Mouse (Mus musculus) liver, embryonic 16.5 days (tissue): ENCODE measurements around the gene Mlh3. TPM values are rescaled to one million over a fixed set of nuclear protein-coding genes. Genes with fewer than 3 reads are reported as not detected.

Experiments used
- ATAC-seq: fragments of 200-750 bp; cut with Nextera tagmentation; 2 replicates; pipeline ENCODE4 v1.8.0; 2017; ENCODE audit warnings: low read depth, mild to moderate bottlenecking, moderate number of reproducible peaks, moderate library complexity
- H3K27ac ChIP-seq: fragments of 300-500 bp; sonication (generic); 2 replicates; pipeline ENCODE4 v1.5.1; 2014; ENCODE audit warnings: mild to moderate bottlenecking, low read length
- H3K27me3 ChIP-seq: fragments of 300-500 bp; sonication (generic); 2 replicates; pipeline ENCODE4 v1.6.1; 2014; ENCODE audit warnings: low read depth, low read length, mixed read lengths; ENCODE audit not compliant: control insufficient read depth, insufficient read depth
- H3K36me3 ChIP-seq: fragments of 300-500 bp; sonication (generic); 2 replicates; pipeline ENCODE4 v1.6.1; 2014; ENCODE audit warnings: mild to moderate bottlenecking; ENCODE audit not compliant: control insufficient read depth, insufficient read depth
- H3K4me1 ChIP-seq: fragments of 300-500 bp; sonication (generic); 2 replicates; pipeline ENCODE4 v1.6.1; 2014; ENCODE audit warnings: low read depth, low read length, mixed read lengths; ENCODE audit not compliant: control insufficient read depth
- H3K4me2 ChIP-seq: fragments of 300-500 bp; sonication (generic); 2 replicates; pipeline ENCODE4 v1.6.1; 2014; ENCODE audit warnings: low read depth, low read length, mixed read lengths
- H3K4me3 ChIP-seq: fragments of 300-500 bp; sonication (generic); 2 replicates; pipeline ENCODE4 v1.5.1; 2014; ENCODE audit warnings: low read depth, mild to moderate bottlenecking, low read length
- H3K9ac ChIP-seq: fragments of 300-500 bp; sonication (generic); 2 replicates; pipeline ENCODE4 v1.6.1; 2014; ENCODE audit warnings: low read depth, low read length
- H3K9me3 ChIP-seq: fragments of 300-500 bp; sonication (generic); replicated peaks from 2 replicates; pipeline ENCODE4 v1.6.1; 2016; ENCODE audit warnings: low read length; ENCODE audit not compliant: control insufficient read depth
- WGBS: fragments of 180-500 bp; shearing (Covaris S2); extraction: QIAGEN DNeasy Blood & Tissue Kit; methylation state at CpG from one replicate; pipeline ENCODE4 v1.1.7; 2014; ENCODE audit not compliant: insufficient replicate concordance; 5-methylcytosine and 5-hydroxymethylcytosine counted together
- polyA plus RNA-seq: library from polyadenylated mRNA; unstranded; fragments of >200 nt; fragmentation: Nextera tagmentation; extraction: Ambion mirVana; gene quantifications from 2 replicates; pipeline ENCODE4 v1.2.1, GENCODE M21; 2015

Mlh3 gene
- polyA plus RNA-seq, 1 experiment from 2014 or later: 2.3 TPM

- no peaks in the 10 kb centered on the region for H3K9me3 ChIP-seq
- no peak overlapping the region for H3K4me3 ChIP-seq
- no peak overlapping the region for H3K4me2 ChIP-seq
- H3K4me1 ChIP-seq: no peaks in the 10 kb centered on the region
- H3K36me3 ChIP-seq: peaks cover 4% of the 10 kb centered on the region; the same call in 1 of the 2 replicates
- no peak for ATAC-seq
- no peak overlapping the region for H3K27ac ChIP-seq
- H3K27me3 ChIP-seq: no peaks in the 10 kb centered on the region
- no peak overlapping the region for H3K9ac ChIP-seq
- 69% methylated on average over 2 of the region's 2 CpGs for WGBS
Observed at GRCm38 (mm10) chr12:85295506-85295905, 25.1 kb upstream of the Mlh3 start.

GRCm38 (mm10) chr12:85292906-85293305 lies 22.5 kb upstream of the Mlh3 start:
- no peak overlapping the region for H3K4me2 ChIP-seq
- peaks cover 7% of the 10 kb centered on the region for H3K27me3 ChIP-seq
- no peak for ATAC-seq
- H3K9ac ChIP-seq: no peak overlapping the region
- H3K36me3 ChIP-seq: no peaks in the 10 kb centered on the region
- no peak overlapping the region for H3K4me3 ChIP-seq
- no peaks in the 10 kb centered on the region for H3K9me3 ChIP-seq
- peaks cover 7% of the 10 kb centered on the region for H3K4me1 ChIP-seq
- no peak overlapping the region for H3K27ac ChIP-seq

- Histone ChIP-seq H3K9me3 (no peaks in the 10 kb centered on the region), H3K36me3 (no peaks in the 10 kb centered on the region), H3K4me3 (no peak overlapping the region), H3K9ac (no peak overlapping the region), H3K4me1 (peaks cover 7% of the 10 kb centered on the region), H3K27me3 (peaks cover 7% of the 10 kb centered on the region), H3K4me2 (no peak overlapping the region), H3K27ac (no peak overlapping the region)
- WGBS: 55% methylated on average over 6 of the region's 6 CpGs
- ATAC-seq: no peak
Observed at GRCm38 (mm10) chr12:85292288-85292687, 21.9 kb upstream of the Mlh3 start.

- H3K4me3 ChIP-seq: no peak overlapping the region
- H3K9ac ChIP-seq: no peak overlapping the region
- H3K4me2 ChIP-seq: no peak overlapping the region
- H3K27me3 ChIP-seq: peaks cover 7% of the 10 kb centered on the region
- H3K4me1 ChIP-seq: peaks cover 7% of the 10 kb centered on the region
- ATAC-seq: no peak
- H3K27ac ChIP-seq: no peak overlapping the region
- no peaks in the 10 kb centered on the region for H3K9me3 ChIP-seq
- H3K36me3 ChIP-seq: no peaks in the 10 kb centered on the region
Observed at GRCm38 (mm10) chr12:85291541-85291940, 21.1 kb upstream of the Mlh3 start.

- Histone ChIP-seq H3K9me3 (no peaks in the 10 kb centered on the region), H3K27ac (no peak overlapping the region), H3K4me2 (no peak overlapping the region), H3K9ac (no peak overlapping the region), H3K36me3 (no peaks in the 10 kb centered on the region), H3K27me3 (peaks cover 7% of the 10 kb centered on the region), H3K4me1 (peaks cover 7% of the 10 kb centered on the region), H3K4me3 (no peak overlapping the region)
- 73% methylated on average over 10 of the region's 10 CpGs for WGBS
- ATAC-seq: no peak
Observed at GRCm38 (mm10) chr12:85290633-85291032, 20.2 kb upstream of the Mlh3 start.

- H3K9ac ChIP-seq: peak overlapping the region; percentile 54; the same call in 1 of the 2 replicates
- WGBS: 57% methylated on average over 24 of the region's 24 CpGs
- H3K36me3 ChIP-seq: no peaks in the 10 kb centered on the region
- H3K27ac ChIP-seq: no peak overlapping the region
- H3K4me2 ChIP-seq: peak overlapping the region; percentile 77; the same call in 1 of the 2 replicates
- H3K4me1 ChIP-seq: peaks cover 7% of the 10 kb centered on the region
- no peaks in the 10 kb centered on the region for H3K9me3 ChIP-seq
- no peak for ATAC-seq
- H3K4me3 ChIP-seq: no peak overlapping the region
- peaks cover 7% of the 10 kb centered on the region for H3K27me3 ChIP-seq
Observed at GRCm38 (mm10) chr12:85289157-85290000, 19.0 kb upstream of the Mlh3 start.

GRCm38 (mm10) chr12:85288486-85289156 lies 18.2 kb upstream of the Mlh3 start, which contains the start of gene Zc2hc1c:
Gene Zc2hc1c, plus strand, starts transcription at chr12:85288591.
- Histone ChIP-seq H3K4me1 (peaks cover 7% of the 10 kb centered on the region), H3K9me3 (no peaks in the 10 kb centered on the region), H3K36me3 (no peaks in the 10 kb centered on the region), H3K4me2 (peak within 1 kb of the TSS; percentile 77), H3K27me3 (peaks cover 7% of the 10 kb centered on the region), H3K27ac (no peak within 1 kb of the TSS), H3K9ac (peak within 1 kb of the TSS; percentile 54), H3K4me3 (peak within 1 kb of the TSS; percentile 61)
- ATAC-seq: peak; percentile 85
- WGBS: 6% methylated on average over 30 of the region's 31 CpGs

GRCm38 (mm10) chr12:85287809-85288485 lies 17.5 kb upstream of the Mlh3 start, which contains the start of gene Acyp1:
Gene Acyp1, minus strand, starts transcription at chr12:85288438.
- Histone ChIP-seq H3K27ac (no peak within 1 kb of the TSS), H3K4me1 (peaks cover 7% of the 10 kb centered on the region)
- ATAC-seq: peak; percentile 64

More at GRCm38 (mm10) chr12:85287809-85288485, 17.5 kb upstream of the Mlh3 start, which contains the start of gene Acyp1:
- 12% methylated on average over 21 of the region's 21 CpGs for WGBS
- Histone ChIP-seq H3K9ac (peak within 1 kb of the TSS; percentile 54), H3K9me3 (no peaks in the 10 kb centered on the region), H3K36me3 (no peaks in the 10 kb centered on the region), H3K4me3 (peak within 1 kb of the TSS; percentile 61), H3K4me2 (peak within 1 kb of the TSS; percentile 77), H3K27me3 (peaks cover 7% of the 10 kb centered on the region)
